Mouse (Mus musculus): Measurements from ENCODE around the gene Mob3a. TPM values are rescaled to one million over a fixed set of nuclear protein-coding genes. Genes with fewer than 3 reads are reported as not detected.
A peak's percentile ranks its signal among the peaks of the same experiment; 100 is the strongest.

The Mob3a gene
- total and polyA plus RNA-seq, 2 experiments from 2014 or later = 45.9 to 57.8 TPM

GRCm38 (mm10) chr10:80684214-80684613 is 17.6 kb downstream of the Mob3a start:
- DNase-seq (peak; percentile 27), ATAC-seq (no peak)
- TF ChIP-seq CTCF (IDR thresholded peaks at IDR 0.05; ENCODE audit: low read depth) = peak; percentile 67
- Histone ChIP-seq H3K9me3 (ENCODE audit: low read length) (no peaks in the 10 kb centered on the region), H3K27me3 (ENCODE audit: insufficient read depth, low read length) (no peaks in the 10 kb centered on the region), H3K4me2 (ENCODE audit: low read depth) (no peak overlapping the region), H3K9ac (no peak overlapping the region), H3K27ac (ENCODE audit: low read depth, low read length) (no peak overlapping the region), H3K4me3 (ENCODE audit: low read depth, low read length) (no peak overlapping the region), H3K36me3 (ENCODE audit: insufficient read depth) (peaks cover 55% of the 10 kb centered on the region), H3K4me1 (ENCODE audit: insufficient read depth) (0 out of 2 replicates have a peak, but pooled peaks cover 1% of the 10 kb centered on the region)
- 53% methylated on average over 6 of the region's 6 CpGs for WGBS

GRCm38 (mm10) chr10:80683647-80684046 is 18.1 kb downstream of the Mob3a start:
- Histone ChIP-seq H3K27me3 (ENCODE audit: insufficient read depth, low read length) (no peaks in the 10 kb centered on the region), H3K36me3 (ENCODE audit: insufficient read depth) (peaks cover 49% of the 10 kb centered on the region), H3K4me1 (ENCODE audit: insufficient read depth) (0 out of 2 replicates have a peak, but pooled peaks cover 5% of the 10 kb centered on the region), H3K9ac (no peak overlapping the region), H3K27ac (ENCODE audit: low read depth, low read length) (no peak overlapping the region), H3K4me3 (ENCODE audit: low read depth, low read length) (no peak overlapping the region), H3K9me3 (ENCODE audit: low read length) (no peaks in the 10 kb centered on the region), H3K4me2 (ENCODE audit: low read depth) (no peak overlapping the region)
- WGBS = 92% methylated on average over 1 of the region's 1 CpGs
- no peak for TF ChIP-seq CTCF (IDR thresholded peaks at IDR 0.05; ENCODE audit: low read depth)
- ATAC-seq (no peak), DNase-seq (no peak)

GRCm38 (mm10) chr10:80682003-80682402 is 19.8 kb downstream of the Mob3a start:
- no peak overlapping the region for H3K27ac ChIP-seq (ENCODE audit: low read depth, low read length)
- H3K9ac ChIP-seq = no peak overlapping the region
- H3K4me1 ChIP-seq (ENCODE audit: insufficient read depth) = peaks cover 20% of the 10 kb centered on the region
- ATAC-seq (no peak), DNase-seq (no peak)
- H3K4me2 ChIP-seq (ENCODE audit: low read depth) = no peak overlapping the region
- no peak for TF ChIP-seq CTCF (IDR thresholded peaks at IDR 0.05; ENCODE audit: low read depth)
- peaks cover 40% of the 10 kb centered on the region for H3K36me3 ChIP-seq (ENCODE audit: insufficient read depth)
- no peaks in the 10 kb centered on the region for H3K27me3 ChIP-seq (ENCODE audit: insufficient read depth, low read length)
- no peaks in the 10 kb centered on the region for H3K9me3 ChIP-seq (ENCODE audit: low read length)
- WGBS = 95% methylated on average over 6 of the region's 6 CpGs
- H3K4me3 ChIP-seq (ENCODE audit: low read depth, low read length) = no peak overlapping the region

- no peak for ATAC-seq
- Histone ChIP-seq H3K27ac (ENCODE audit: low read depth, low read length) (no peak overlapping the region), H3K4me2 (ENCODE audit: low read depth) (no peak overlapping the region), H3K9ac (no peak overlapping the region), H3K9me3 (ENCODE audit: low read length) (no peaks in the 10 kb centered on the region), H3K36me3 (ENCODE audit: insufficient read depth) (peaks cover 22% of the 10 kb centered on the region), H3K4me3 (ENCODE audit: low read depth, low read length) (no peak overlapping the region), H3K27me3 (ENCODE audit: insufficient read depth, low read length) (no peaks in the 10 kb centered on the region), H3K4me1 (ENCODE audit: insufficient read depth) (peaks cover 21% of the 10 kb centered on the region)
- no peak for TF ChIP-seq CTCF (IDR thresholded peaks at IDR 0.05; ENCODE audit: low read depth)
- DNase-seq = no peak
- WGBS = 89% methylated on average over 2 of the region's 2 CpGs
Measured at GRCm38 (mm10) chr10:80680260-80680696, 21.5 kb downstream of the Mob3a start.

- H3K4me3 ChIP-seq (ENCODE audit: low read depth, low read length) = no peak overlapping the region
- TF ChIP-seq CTCF (IDR thresholded peaks at IDR 0.05; ENCODE audit: low read depth) = no peak
- H3K27ac ChIP-seq (ENCODE audit: low read depth, low read length) = peak overlapping the region; percentile 98; the same call in 1 of the 2 replicates
- H3K9ac ChIP-seq = no peak overlapping the region
- H3K9me3 ChIP-seq (ENCODE audit: low read length) = no peaks in the 10 kb centered on the region
- H3K4me2 ChIP-seq (ENCODE audit: low read depth) = no peak overlapping the region
- ATAC-seq (no peak), DNase-seq (no peak)
- H3K27me3 ChIP-seq (ENCODE audit: insufficient read depth, low read length) = no peaks in the 10 kb centered on the region
- peaks cover 23% of the 10 kb centered on the region for H3K4me1 ChIP-seq (ENCODE audit: insufficient read depth)
- H3K36me3 ChIP-seq (ENCODE audit: insufficient read depth) = peaks cover 17% of the 10 kb centered on the region
- WGBS = 63% methylated on average over 9 of the region's 9 CpGs
Measured at GRCm38 (mm10) chr10:80679556-80680259, 22.1 kb downstream of the Mob3a start.

GRCm38 (mm10) chr10:80678601-80679377 is 23.0 kb downstream of the Mob3a start:
- Histone ChIP-seq H3K27ac (ENCODE audit: low read depth, low read length) (peak overlapping the region; percentile 98), H3K27me3 (ENCODE audit: insufficient read depth, low read length) (no peaks in the 10 kb centered on the region), H3K4me3 (ENCODE audit: low read depth, low read length) (no peak overlapping the region), H3K4me1 (ENCODE audit: insufficient read depth) (peaks cover 32% of the 10 kb centered on the region), H3K9me3 (ENCODE audit: low read length) (no peaks in the 10 kb centered on the region), H3K9ac (no peak overlapping the region), H3K36me3 (ENCODE audit: insufficient read depth) (peaks cover 11% of the 10 kb centered on the region), H3K4me2 (ENCODE audit: low read depth) (no peak overlapping the region)
- ATAC-seq (no peak), DNase-seq (no peak)
- 40% methylated on average over 9 of the region's 10 CpGs for WGBS
- no peak for TF ChIP-seq CTCF (IDR thresholded peaks at IDR 0.05; ENCODE audit: low read depth)

- Histone ChIP-seq H3K27ac (ENCODE audit: low read depth, low read length) (peak within 1 kb of the TSS; percentile 98), H3K9ac (peak within 1 kb of the TSS; percentile 73), H3K4me3 (ENCODE audit: low read depth, low read length) (peak within 1 kb of the TSS; percentile 45), H3K27me3 (ENCODE audit: insufficient read depth, low read length) (no peaks in the 10 kb centered on the region), H3K9me3 (ENCODE audit: low read length) (no peaks in the 10 kb centered on the region), H3K4me1 (ENCODE audit: insufficient read depth) (peaks cover 35% of the 10 kb centered on the region), H3K4me2 (ENCODE audit: low read depth) (peak within 1 kb of the TSS; percentile 71), H3K36me3 (ENCODE audit: insufficient read depth) (peaks cover 3% of the 10 kb centered on the region)
- TF ChIP-seq CTCF (IDR thresholded peaks at IDR 0.05; ENCODE audit: low read depth) = 0 out of 2 replicates have a peak, but pooled peaks have one; percentile 12
- 12% methylated on average over 8 of the region's 8 CpGs for WGBS
- peak; percentile 81 for DNase-seq
- peak; percentile 4; the same call in 1 of the 2 replicates for ATAC-seq
Measured at GRCm38 (mm10) chr10:80677942-80678436, 23.8 kb downstream of the Mob3a start, which contains the start of gene Mknk2. TSS of gene Mknk2 (minus strand) at chr10:80678112.

All from forebrain, postnatal 0 days (tissue).